ENCODE assay signal across 8 mouse cellular contexts in the genomic region with DNA sequence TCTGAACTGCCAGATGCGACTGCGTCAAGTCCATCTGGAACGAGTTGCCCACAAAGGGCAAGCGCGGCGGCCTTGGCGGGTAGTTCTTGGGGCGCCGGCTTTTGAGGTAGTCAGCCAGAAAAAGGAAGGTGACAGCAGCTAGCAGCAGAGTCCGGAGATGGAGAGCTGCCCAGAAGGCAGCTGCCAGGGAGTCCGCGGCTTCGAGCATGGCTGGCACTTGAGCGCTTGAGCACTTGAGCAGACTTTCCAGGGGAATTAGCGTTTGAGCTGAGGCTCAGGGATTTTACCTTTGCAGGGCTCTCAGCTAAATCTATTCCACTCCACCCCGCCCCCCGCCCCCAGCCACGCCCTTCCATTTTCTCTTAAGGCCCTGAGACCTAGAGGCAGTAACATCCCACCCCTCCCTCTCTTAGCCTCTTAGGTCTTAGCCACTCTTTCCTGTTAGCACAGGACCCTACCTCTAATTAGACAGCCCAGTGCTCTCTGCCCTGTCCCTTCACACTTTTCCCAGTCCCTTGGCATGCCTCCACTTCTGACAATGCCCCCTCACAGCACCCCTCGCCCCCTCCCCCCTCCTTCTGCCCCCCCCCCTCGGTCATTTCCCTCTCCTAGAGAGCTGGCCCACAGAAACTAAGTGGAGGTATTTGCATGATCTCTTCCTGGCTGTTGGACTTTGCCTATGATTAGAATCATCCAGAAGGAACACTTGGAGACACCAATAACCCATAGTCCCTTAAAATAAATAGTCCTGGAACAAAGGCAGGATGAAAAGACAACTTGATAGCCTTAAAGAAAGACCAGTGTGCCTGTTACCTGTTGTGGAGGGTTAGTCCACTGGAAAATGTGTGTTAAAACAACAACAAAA. TPM values are rescaled to one million over a fixed set of nuclear protein-coding genes. Genes with fewer than 3 reads are reported as not detected.
DNase-seq lines count a peak whose midpoint lies in the region; ATAC-seq lines count a peak whose summit lies in the region.

A gene (minus strand): TSS at position 286 of the 865 bp plus-strand sequence.

- intact Hi-C loops in left cerebral cortex, postnatal 10 days (cut with DNase I): no loop called here

- peak; percentile 36 for DNase-seq in gastrocnemius, postnatal 10 days
- no peak for DNase-seq in gastrocnemius, adult 18-20 months (ENCODE audit: low spot score)
- peak; percentile 55 for DNase-seq in cerebellum, adult 8-10 months
- peak; percentile 5 for DNase-seq in hindlimb bud, embryonic 11.5 days (ENCODE audit: extremely low spot score, low read depth, low spot score)
- peak; percentile 27 to 40 for DNase-seq in left cerebral cortex, postnatal 10 days (ENCODE audit: extremely low spot score in 1 of 2, low spot score in 2 of 2)
- peak; percentile 81 for DNase-seq in retina, postnatal 1 day
- no peak for DNase-seq in MN1 (ENCODE audit: low spot score)

- ATAC-seq in frontal cortex, adult (ENCODE audit: low TSS enrichment): peak; percentile 86

RNA-seq across cellular contexts. Expression of the gene that starts here (rescaled TPM):
- total RNA-seq in gastrocnemius, postnatal 10 days (2021): not detected
- total RNA-seq in gastrocnemius, adult 18-20 months (2021): not detected
- total RNA-seq in left cerebral cortex, postnatal 10 days (2021): under 1 TPM; 0.41 to 0.67 TPM

Comparison
In these comparisons a context has a peak if more than half of its experiments do, and no peak if none do; other contexts are left out.
1. Peak in DNase-seq in gastrocnemius, postnatal 10 days; RNA of the gene not detected or under 1 TPM.
2. Peak in DNase-seq in left cerebral cortex, postnatal 10 days; RNA of the gene not detected or under 1 TPM.
3. DNase-seq: peak in cerebellum, adult 8-10 months (single experiment), hindlimb bud, embryonic 11.5 days (single experiment) and retina, postnatal 1 day (single experiment); none in gastrocnemius, adult 18-20 months (single experiment) and MN1 (single experiment).